Mouse (Mus musculus): ENCODE results near the gene Otop3.

GRCm38 (mm10) chr11:115377854-115378253 is 43.3 kb downstream of the Otop3 start:
- peak; percentile 19 for TF ChIP-seq CTCF (IDR thresholded peaks at IDR 0.05)
- TF ChIP-seq EP300 (IDR thresholded peaks at IDR 0.05): no peak

Data from lung, postnatal 0 days (tissue).